Mouse (Mus musculus) stomach, postnatal 0 days (tissue): Measurements from ENCODE around the gene Rnf41.

Source experiments
- CTCF ChIP-seq: IDR thresholded peaks from 2 replicates; pipeline ENCODE4 v1.5.1; 2016; ENCODE audit warnings: antibody characterized with exemption, low read depth, mild to moderate bottlenecking, moderate library complexity
- EP300 ChIP-seq: optimal IDR thresholded peaks from 2 replicates; pipeline ENCODE3; 2016; ENCODE audit warnings: antibody characterized with exemption

DNA sequence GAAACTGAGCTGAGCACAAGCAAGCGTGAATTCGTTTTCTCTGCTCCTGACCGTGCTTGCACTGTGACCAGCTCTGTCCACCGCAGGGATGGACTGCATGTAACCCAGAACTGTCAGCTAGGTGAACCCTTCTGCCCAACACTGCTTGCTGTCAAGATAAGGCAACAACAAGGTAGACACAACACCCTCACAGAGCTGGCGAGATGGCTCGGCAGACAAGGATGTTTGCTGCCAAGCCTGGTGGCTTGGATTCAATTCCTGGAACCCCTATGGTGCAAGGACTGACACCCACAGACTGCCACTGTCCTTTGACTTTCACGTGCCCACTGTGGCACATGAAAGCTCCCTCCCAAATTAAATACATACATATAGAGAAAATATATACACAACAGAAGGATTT lies 7.5 kb upstream of the Rnf41 start:
- TF ChIP-seq CTCF, result no peak
- no peak for TF ChIP-seq EP300
